Mouse (Mus musculus) forebrain, embryonic 15.5 days (tissue): Measurements from ENCODE around the gene Skap1. TPM values are rescaled to one million over a fixed set of nuclear protein-coding genes. Genes with fewer than 3 reads are reported as not detected.
A peak's percentile ranks its signal among the peaks of the same experiment; 100 is the strongest.
"Not testable (repeated sequence)": the region's sequence is repeated elsewhere in the genome, so short reads cannot be mapped to it uniquely, and the experiment has no call there.

Source experiments
- ATAC-seq: fragments of 200-750 bp; cut with Nextera tagmentation; replicated peaks from 2 replicates; pipeline ENCODE4 v1.8.0; 2017; ENCODE audit warnings: mild to moderate bottlenecking, moderate TSS enrichment, moderate library complexity
- H3K27ac ChIP-seq: fragments of 300-500 bp; sonication (generic); replicated peaks from 2 replicates; pipeline ENCODE4 v1.5.1; 2015; ENCODE audit warnings: mild to moderate bottlenecking, inconsistent platforms
- H3K27me3 ChIP-seq: fragments of 300-500 bp; sonication (generic); 2 replicates; pipeline ENCODE4 v1.6.1; 2015; ENCODE audit warnings: inconsistent platforms
- H3K36me3 ChIP-seq: fragments of 300-500 bp; sonication (generic); 2 replicates; pipeline ENCODE4 v1.6.1; 2015; ENCODE audit warnings: mild to moderate bottlenecking, inconsistent platforms
- H3K4me1 ChIP-seq: fragments of 300-500 bp; sonication (generic); 2 replicates; pipeline ENCODE4 v1.6.1; 2015; ENCODE audit warnings: inconsistent platforms
- H3K4me2 ChIP-seq: fragments of 300-500 bp; sonication (generic); replicated peaks from 2 replicates; pipeline ENCODE4 v1.6.1; 2015; ENCODE audit warnings: mild to moderate bottlenecking, inconsistent platforms
- H3K4me3 ChIP-seq: fragments of 300-500 bp; sonication (generic); 2 replicates; pipeline ENCODE4 v1.5.1; 2015; ENCODE audit warnings: mild to moderate bottlenecking, inconsistent platforms
- H3K9ac ChIP-seq: fragments of 300-500 bp; sonication (generic); replicated peaks from 2 replicates; pipeline ENCODE4 v1.6.1; 2015; ENCODE audit warnings: mild to moderate bottlenecking, inconsistent platforms
- H3K9me3 ChIP-seq: fragments of 300-500 bp; sonication (generic); 2 replicates; pipeline ENCODE4 v1.6.1; 2016; ENCODE audit warnings: inconsistent platforms
- WGBS: fragments of 180-500 bp; shearing (Covaris S2); methylation state at CpG from one replicate; pipeline ENCODE4 v1.1.7; 2015; ENCODE audit warnings: mixed read lengths; 5-methylcytosine and 5-hydroxymethylcytosine counted together
- polyA plus RNA-seq: library from polyadenylated mRNA; unstranded; fragments of >200 nt; fragmentation: Nextera tagmentation; extraction: Ambion mirVana; gene quantifications from 2 replicates; pipeline ENCODE4 v1.2.1, GENCODE M21; 2015

Skap1 gene
- polyA plus RNA-seq, 1 experiment from 2014 or later: 2.8 TPM

DNA sequence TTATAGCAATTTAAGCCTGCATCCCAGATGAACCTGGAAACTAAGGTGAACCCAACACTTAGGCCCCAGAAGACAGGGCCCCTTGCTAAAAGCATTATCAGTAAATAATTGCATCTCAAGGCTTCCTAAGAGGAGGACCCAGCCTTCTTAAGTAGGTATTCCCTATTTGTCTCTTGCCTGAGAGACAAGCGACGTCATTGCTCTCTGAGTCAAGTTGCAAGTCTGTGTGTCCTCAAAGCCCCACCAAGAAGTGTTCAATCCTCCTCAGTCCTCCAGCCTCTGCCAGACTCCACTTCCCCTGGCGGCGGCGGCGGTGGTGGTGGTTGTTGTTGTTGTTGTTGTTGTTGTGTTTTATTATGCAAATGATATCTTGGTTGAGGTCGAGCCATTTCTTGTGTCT, 249.6 kb downstream of the Skap1 start:
- Histone ChIP-seq H3K36me3 (no peaks in the 10 kb centered on the region), H3K4me2 (no peak overlapping the region), H3K27ac (no peak overlapping the region), H3K27me3 (no peaks in the 10 kb centered on the region), H3K4me3 (no peak overlapping the region), H3K9ac (no peak overlapping the region), H3K9me3 (no peaks in the 10 kb centered on the region), H3K4me1 (peaks cover 9% of the 10 kb centered on the region)
- ATAC-seq: no peak
- 50% methylated on average over 7 of the region's 7 CpGs for WGBS

GRCm38 (mm10) chr11:96715168-96715567, 250.8 kb downstream of the Skap1 start:
- not testable (repeated sequence) for H3K4me2 ChIP-seq, H3K9me3 ChIP-seq, H3K4me1 ChIP-seq, ATAC-seq, H3K36me3 ChIP-seq, H3K4me3 ChIP-seq, H3K9ac ChIP-seq, H3K27ac ChIP-seq, H3K27me3 ChIP-seq
- WGBS: 79% methylated on average over 5 of the region's 5 CpGs

- H3K9me3 ChIP-seq: no peaks in the 10 kb centered on the region
- H3K4me1 ChIP-seq: peaks cover 5% of the 10 kb centered on the region
- 22% methylated on average over 7 of the region's 7 CpGs for WGBS
- no peak overlapping the region for H3K27ac ChIP-seq
- no peaks in the 10 kb centered on the region for H3K27me3 ChIP-seq
- no peak overlapping the region for H3K9ac ChIP-seq
- no peaks in the 10 kb centered on the region for H3K36me3 ChIP-seq
- ATAC-seq: no peak
- no peak overlapping the region for H3K4me3 ChIP-seq
- no peak overlapping the region for H3K4me2 ChIP-seq
These were observed 254.2 kb downstream of the Skap1 start for GRCm38 (mm10) chr11:96718609-96719008.

- ATAC-seq: no peak
These were observed 261.4 kb downstream of the Skap1 start for GRCm38 (mm10) chr11:96725833-96726232.

DNA sequence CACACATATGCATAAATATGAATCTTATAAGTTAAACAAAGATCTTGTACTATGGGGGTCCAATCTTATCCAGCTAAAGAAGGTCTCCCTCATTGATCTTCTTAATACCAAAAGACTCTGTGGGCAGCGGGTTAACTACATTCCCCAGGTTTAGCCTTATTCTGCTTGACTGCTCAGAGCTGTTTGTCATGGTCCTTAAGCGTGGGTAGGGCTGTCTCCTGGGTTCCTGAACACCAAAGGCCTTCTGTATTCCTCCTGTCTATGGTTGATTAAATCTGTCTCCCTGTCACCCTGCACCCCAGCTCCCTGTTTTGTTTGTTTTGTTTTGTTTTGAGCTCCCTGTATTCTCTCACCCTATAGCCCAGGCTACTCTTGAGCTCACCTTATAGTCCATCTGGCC, 264.2 kb downstream of the Skap1 start:
- Histone ChIP-seq H3K4me1 (peaks cover 31% of the 10 kb centered on the region), H3K9ac (no peak overlapping the region), H3K36me3 (no peaks in the 10 kb centered on the region), H3K4me3 (no peak overlapping the region), H3K27ac (no peak overlapping the region), H3K9me3 (no peaks in the 10 kb centered on the region), H3K27me3 (0 out of 2 replicates have a peak, but pooled peaks cover 2% of the 10 kb centered on the region), H3K4me2 (no peak overlapping the region)
- ATAC-seq: no peak
- WGBS: 50% methylated on average over 2 of the region's 2 CpGs

More at GRCm38 (mm10) chr11:96725833-96726232, 261.4 kb downstream of the Skap1 start:
- H3K27ac ChIP-seq: no peak overlapping the region
- WGBS: 87% methylated on average over 1 of the region's 1 CpGs
- no peak overlapping the region for H3K4me2 ChIP-seq
- H3K4me1 ChIP-seq: peaks cover 29% of the 10 kb centered on the region
- no peaks in the 10 kb centered on the region for H3K9me3 ChIP-seq
- H3K36me3 ChIP-seq: no peaks in the 10 kb centered on the region
- no peaks in the 10 kb centered on the region for H3K27me3 ChIP-seq
- H3K9ac ChIP-seq: no peak overlapping the region
- no peak overlapping the region for H3K4me3 ChIP-seq

DNA sequence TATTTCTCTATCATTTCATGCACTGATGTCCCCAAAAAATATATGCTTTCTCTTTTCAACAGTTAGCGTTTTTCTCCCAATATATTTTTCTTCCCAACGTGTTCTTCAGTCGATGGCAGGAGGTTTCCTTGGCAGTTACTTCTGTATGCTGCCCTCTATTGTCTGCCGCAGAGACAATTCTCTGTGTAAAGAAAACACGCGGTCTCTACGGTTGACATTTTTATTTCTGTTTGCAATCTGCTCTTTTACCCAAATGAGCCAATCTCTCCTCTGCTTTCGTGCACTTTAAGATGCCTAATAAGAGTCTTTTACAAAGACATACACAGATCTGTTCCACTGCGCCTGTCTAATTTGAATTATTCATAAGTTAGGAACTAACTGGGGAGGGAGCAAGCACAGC, 265.1 kb downstream of the Skap1 start:
- Histone ChIP-seq H3K27ac (no peak overlapping the region), H3K9me3 (no peaks in the 10 kb centered on the region), H3K36me3 (no peaks in the 10 kb centered on the region), H3K4me2 (0 out of 2 replicates have a peak overlapping the region, but pooled peaks have one; percentile 19), H3K4me1 (peaks cover 31% of the 10 kb centered on the region), H3K27me3 (0 out of 2 replicates have a peak, but pooled peaks cover 2% of the 10 kb centered on the region), H3K4me3 (no peak overlapping the region), H3K9ac (no peak overlapping the region)
- ATAC-seq: no peak
- 19% methylated on average over 9 of the region's 9 CpGs for WGBS

DNA sequence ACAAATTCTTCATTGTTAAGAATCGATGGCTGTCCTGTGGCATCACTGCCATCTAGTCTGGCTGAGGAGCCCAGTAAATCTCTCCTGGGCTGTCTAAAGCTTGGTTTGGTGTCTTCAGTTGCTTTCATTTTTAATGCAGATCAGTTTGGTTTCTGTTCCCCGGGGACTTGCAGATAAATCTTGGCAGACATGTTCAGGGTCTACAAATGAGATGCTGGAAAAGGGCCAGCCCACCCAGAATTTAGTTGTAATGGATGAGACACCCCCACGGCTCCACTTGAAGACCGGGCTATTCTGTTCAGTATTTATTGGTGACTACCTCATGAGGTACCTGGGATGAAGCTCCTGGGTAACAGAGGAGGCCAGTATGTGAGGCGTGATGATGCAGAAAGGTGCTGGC, 265.9 kb downstream of the Skap1 start:
- Histone ChIP-seq H3K9ac (no peak overlapping the region), H3K27me3 (0 out of 2 replicates have a peak, but pooled peaks cover 2% of the 10 kb centered on the region), H3K4me2 (no peak overlapping the region), H3K27ac (no peak overlapping the region), H3K36me3 (no peaks in the 10 kb centered on the region), H3K4me1 (peaks cover 31% of the 10 kb centered on the region), H3K9me3 (no peaks in the 10 kb centered on the region), H3K4me3 (no peak overlapping the region)
- WGBS: 36% methylated on average over 5 of the region's 5 CpGs
- ATAC-seq: no peak

- Histone ChIP-seq H3K27me3 (peaks cover 15% of the 10 kb centered on the region), H3K9me3 (no peaks in the 10 kb centered on the region), H3K27ac (no peak overlapping the region), H3K4me2 (no peak overlapping the region), H3K4me3 (no peak overlapping the region), H3K36me3 (no peaks in the 10 kb centered on the region), H3K9ac (no peak overlapping the region), H3K4me1 (peaks cover 32% of the 10 kb centered on the region)
- WGBS: 38% methylated on average over 4 of the region's 4 CpGs
- no peak for ATAC-seq
These were observed 268.3 kb downstream of the Skap1 start for GRCm38 (mm10) chr11:96732657-96733056.

GRCm38 (mm10) chr11:96735908-96736307, 271.5 kb downstream of the Skap1 start:
- peaks cover 23% of the 10 kb centered on the region for H3K4me1 ChIP-seq
- no peak overlapping the region for H3K27ac ChIP-seq
- ATAC-seq: peak; percentile 71; the same call in 1 of the 2 replicates
- no peaks in the 10 kb centered on the region for H3K9me3 ChIP-seq
- no peaks in the 10 kb centered on the region for H3K36me3 ChIP-seq
- under 1% methylated on average over 19 of the region's 19 CpGs for WGBS
- peak overlapping the region; percentile 41 for H3K4me2 ChIP-seq
- H3K27me3 ChIP-seq: peaks cover 37% of the 10 kb centered on the region
- H3K9ac ChIP-seq: no peak overlapping the region
- peak overlapping the region; percentile 20 for H3K4me3 ChIP-seq

DNA sequence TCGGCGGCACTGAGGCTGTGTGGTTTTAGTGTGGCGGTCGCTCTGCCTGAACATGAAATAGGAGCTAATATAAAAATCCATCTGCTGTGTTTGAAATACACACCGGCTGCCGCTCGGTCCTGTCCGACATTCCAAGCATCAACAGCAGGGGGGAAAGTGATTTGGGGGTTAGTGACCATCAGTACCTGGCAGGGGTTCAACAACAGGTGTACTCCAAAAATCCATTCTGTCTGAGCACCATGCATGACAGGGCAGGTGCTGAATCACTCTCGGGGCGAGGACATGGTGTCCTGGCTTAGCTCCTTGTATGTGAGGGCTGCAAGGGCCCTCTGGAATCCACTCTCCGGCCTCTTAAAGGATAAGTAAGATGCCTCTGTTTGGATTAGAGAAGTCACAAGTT, 272.0 kb downstream of the Skap1 start:
- H3K27ac ChIP-seq: no peak overlapping the region

DNA sequence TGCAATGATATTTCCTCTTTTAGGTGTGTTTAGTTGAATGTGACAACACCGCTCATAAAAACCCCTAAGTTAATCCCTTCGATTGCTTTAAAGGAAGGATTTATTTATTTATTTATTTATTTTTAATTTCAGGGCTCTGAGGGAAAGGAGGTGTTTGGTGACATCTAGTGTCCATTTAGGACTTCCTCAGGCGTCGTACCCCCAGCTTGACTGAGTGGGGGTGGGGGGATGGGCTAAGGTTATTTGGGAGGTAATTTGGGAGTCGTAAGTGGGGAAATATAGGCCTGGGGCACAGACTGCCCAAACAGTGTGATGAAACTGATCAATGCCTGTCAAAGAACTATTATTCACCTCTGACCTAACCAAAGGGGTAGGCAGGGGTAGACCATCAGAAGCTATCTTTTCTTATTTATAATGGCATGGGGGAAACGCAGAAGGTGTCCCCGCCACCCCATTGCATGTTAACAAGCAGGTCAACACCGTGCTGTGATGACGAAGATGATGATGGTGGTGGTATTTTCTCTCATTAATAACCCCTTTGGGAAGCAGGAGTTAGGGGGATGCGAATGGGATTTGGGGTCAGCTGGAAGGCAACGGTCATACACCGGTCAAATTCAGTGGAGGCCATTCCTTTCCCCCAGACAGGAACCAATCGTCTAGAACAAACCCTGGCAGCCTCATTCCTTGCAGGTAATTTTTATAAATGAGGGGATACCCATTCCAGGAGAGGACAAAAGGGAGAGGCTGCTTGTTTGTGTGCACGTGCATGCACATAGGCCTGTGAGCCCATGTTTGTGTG, 273.5 kb downstream of the Skap1 start:
- Histone ChIP-seq H3K9ac (no peak overlapping the region), H3K4me2 (no peak overlapping the region), H3K36me3 (no peaks in the 10 kb centered on the region), H3K9me3 (no peaks in the 10 kb centered on the region), H3K4me1 (peaks cover 41% of the 10 kb centered on the region), H3K27me3 (peaks cover 44% of the 10 kb centered on the region), H3K27ac (no peak overlapping the region), H3K4me3 (no peak overlapping the region)
- WGBS: 68% methylated on average over 14 of the region's 14 CpGs
- ATAC-seq: no peak

More for the DNA sequence above, 272.0 kb downstream of the Skap1 start:
- Histone ChIP-seq H3K9ac (no peak overlapping the region), H3K27me3 (peaks cover 42% of the 10 kb centered on the region), H3K36me3 (no peaks in the 10 kb centered on the region), H3K4me2 (peak overlapping the region; percentile 41), H3K9me3 (no peaks in the 10 kb centered on the region), H3K4me1 (peaks cover 26% of the 10 kb centered on the region), H3K4me3 (peak overlapping the region; percentile 20)
- 14% methylated on average over 11 of the region's 11 CpGs for WGBS
- ATAC-seq: no peak

GRCm38 (mm10) chr11:96740796-96741195, 276.4 kb downstream of the Skap1 start:
- Histone ChIP-seq H3K4me2 (no peak overlapping the region), H3K36me3 (no peaks in the 10 kb centered on the region), H3K9ac (no peak overlapping the region), H3K9me3 (no peaks in the 10 kb centered on the region), H3K4me1 (peaks cover 44% of the 10 kb centered on the region), H3K4me3 (no peak overlapping the region), H3K27me3 (peaks cover 54% of the 10 kb centered on the region), H3K27ac (no peak overlapping the region)
- no peak for ATAC-seq
- 57% methylated on average over 12 of the region's 12 CpGs for whole genome bisulfite sequencing
